Mouse (Mus musculus) CH12.LX (cell line): ENCODE measurements around the gene H2-Eb1. TPM values are rescaled to one million over a fixed set of nuclear protein-coding genes. Genes with fewer than 3 reads are reported as not detected.
A peak's percentile ranks its signal among the peaks of the same experiment; 100 is the strongest.

Source experiments
- DNase-seq: peaks from one replicate; pipeline ENCODE4 v3.0.0-alpha.2; 2013; ENCODE audit errors: extremely low read depth
- H3K27ac ChIP-seq: 2 replicates; pipeline ENCODE4 v1.5.1; 2012; ENCODE audit warnings: low read depth, mild to moderate bottlenecking, control low read depth, moderate library complexity; ENCODE audit not compliant: insufficient read depth
- H3K27me3 ChIP-seq: replicated peaks from 2 replicates; pipeline ENCODE3; 2012; ENCODE audit warnings: inconsistent platforms
- H3K36me3 ChIP-seq, 2 experiments: replicated peaks in 1 of 2; 2 replicates each; pipeline versions ENCODE3 to v1.6.1; 2012; ENCODE audit warnings: inconsistent platforms in 1 of 2, low read length in 1 of 2, mild to moderate bottlenecking in 1 of 2, mixed read lengths in 1 of 2, moderate library complexity in 1 of 2; ENCODE audit not compliant: control insufficient read depth in 1 of 2, insufficient read depth in 1 of 2
- H3K4me1 ChIP-seq, 2 experiments: 2 replicates each; pipeline ENCODE4 v1.6.1; 2012; ENCODE audit warnings: inconsistent platforms in 1 of 2, moderate library complexity in 1 of 2; ENCODE audit not compliant: insufficient read depth in 2 of 2, control insufficient read depth in 1 of 2
- H3K4me2 ChIP-seq: 2 replicates; pipeline ENCODE4 v1.6.1; 2012; ENCODE audit warnings: low read depth, mild to moderate bottlenecking, control low read depth; ENCODE audit not compliant: poor library complexity, insufficient read depth, severe bottlenecking
- H3K4me3 ChIP-seq, 3 experiments: fragments of 150-350 bp in 1 of 3; sonication (generic) in 1 of 3; replicated peaks in 1 of 3; 2 replicates each; pipeline versions ENCODE3 to v1.5.1; 2011 to 2012; ENCODE audit warnings: low read depth in 2 of 3, low read length in 2 of 3, mild to moderate bottlenecking in 2 of 3, moderate library complexity in 2 of 3, control low read depth in 1 of 3, improper control_type of control experiment in 1 of 3, inconsistent platforms in 1 of 3, mixed read lengths in 1 of 3; ENCODE audit not compliant: poor library complexity in 1 of 3
- H3K79me2 ChIP-seq: replicated peaks from 2 replicates; pipeline ENCODE4 v1.6.1; 2012; ENCODE audit warnings: mild to moderate bottlenecking, moderate library complexity; ENCODE audit not compliant: control insufficient read depth, poor library complexity, insufficient read depth, severe bottlenecking; ENCODE audit errors: extremely low read depth
- H3K9ac ChIP-seq: 2 replicates; pipeline ENCODE4 v1.6.1; 2012; ENCODE audit warnings: low read depth, mild to moderate bottlenecking, control low read depth, moderate library complexity; ENCODE audit not compliant: insufficient read depth
- H3K9me3 ChIP-seq: replicated peaks from 2 replicates; pipeline ENCODE3; 2012; ENCODE audit warnings: low read length, inconsistent platforms, mixed read lengths
- BHLHE40 ChIP-seq: IDR thresholded peaks from 2 replicates; pipeline ENCODE4 v1.6.1; 2011; ENCODE audit warnings: mild to moderate bottlenecking, low read depth, low read length, improper control_type of control experiment
- CHD1 ChIP-seq: IDR thresholded peaks from 2 replicates; pipeline ENCODE4 v1.6.1; 2012; ENCODE audit warnings: low read depth, low read length, improper control_type of control experiment, inconsistent platforms
- CHD2 ChIP-seq: IDR thresholded peaks from 2 replicates; pipeline ENCODE4 v1.6.1; 2011; ENCODE audit warnings: low read length, improper control_type of control experiment
- CTCF ChIP-seq, 2 experiments: IDR thresholded peaks in 1 of 2; conservative IDR thresholded peaks in 1 of 2; 2 replicates each; pipeline ENCODE4 v1.5.1; 2011 to 2012; ENCODE audit warnings: low read depth in 2 of 2, low read length in 2 of 2, improper control_type of control experiment in 1 of 2, inconsistent platforms in 1 of 2, mild to moderate bottlenecking in 1 of 2, moderate library complexity in 1 of 2
- EP300 ChIP-seq: IDR thresholded peaks from 2 replicates; pipeline ENCODE4 v1.6.1; 2011; ENCODE audit warnings: low read length, improper control_type of control experiment
- ETS1 ChIP-seq: conservative IDR thresholded peaks from 2 replicates; pipeline ENCODE4 v1.6.1; 2012; ENCODE audit warnings: low read depth, mild to moderate bottlenecking, inconsistent platforms, low read length, improper control_type of control experiment, moderate library complexity
- GABPA ChIP-seq: IDR thresholded peaks from 2 replicates; pipeline ENCODE4 v1.6.1; 2012; ENCODE audit warnings: low read depth, low read length, improper control_type of control experiment, inconsistent platforms; ENCODE audit not compliant: insufficient replicate concordance
- HCFC1 ChIP-seq: IDR thresholded peaks from 2 replicates; pipeline ENCODE4 v1.6.1; 2012; ENCODE audit warnings: low read depth, mild to moderate bottlenecking, inconsistent platforms, low read length, improper control_type of control experiment
- IRF4 ChIP-seq: IDR thresholded peaks from 2 replicates; pipeline ENCODE4 v1.6.1; 2014; ENCODE audit warnings: low read depth, mild to moderate bottlenecking, inconsistent platforms, low read length, improper control_type of control experiment
- JUND ChIP-seq: conservative IDR thresholded peaks from 2 replicates; pipeline ENCODE4 v1.6.1; 2011; ENCODE audit warnings: low read depth, low read length, improper control_type of control experiment
- KAT2A ChIP-seq: IDR thresholded peaks from 2 replicates; pipeline ENCODE4 v1.6.1; 2012; ENCODE audit warnings: low read length, improper control_type of control experiment, inconsistent platforms; ENCODE audit not compliant: insufficient replicate concordance
- MAFK ChIP-seq: IDR thresholded peaks from 2 replicates; pipeline ENCODE4 v1.6.1; 2011; ENCODE audit warnings: low read length, improper control_type of control experiment; ENCODE audit not compliant: insufficient replicate concordance
- MAX ChIP-seq: IDR thresholded peaks from 2 replicates; pipeline ENCODE4 v1.6.1; 2011; ENCODE audit warnings: low read length, improper control_type of control experiment
- MEF2A ChIP-seq: IDR thresholded peaks from 2 replicates; pipeline ENCODE4 v1.6.1; 2014; ENCODE audit warnings: low read depth, mild to moderate bottlenecking, inconsistent platforms, low read length, improper control_type of control experiment, borderline replicate concordance
- POLR2A ChIP-seq: IDR thresholded peaks from 2 replicates; pipeline ENCODE4 v1.6.1; 2011; ENCODE audit warnings: low read depth, mild to moderate bottlenecking, improper control_type of control experiment, low read length
- RCOR1 ChIP-seq: conservative IDR thresholded peaks from 2 replicates; pipeline ENCODE4 v1.6.1; 2012; ENCODE audit warnings: low read depth, mild to moderate bottlenecking, inconsistent platforms, low read length, improper control_type of control experiment
- SIN3A ChIP-seq: IDR thresholded peaks from 2 replicates; pipeline ENCODE4 v1.6.1; 2012; ENCODE audit warnings: low read length, improper control_type of control experiment, inconsistent platforms
- SMC3 ChIP-seq: IDR thresholded peaks from 2 replicates; pipeline ENCODE4 v1.6.1; 2011; ENCODE audit warnings: low read depth, low read length, improper control_type of control experiment
- TBP ChIP-seq: conservative IDR thresholded peaks from 2 replicates; pipeline ENCODE4 v1.6.1; 2011; ENCODE audit warnings: low read depth, low read length, improper control_type of control experiment
- TCF12 ChIP-seq: IDR thresholded peaks from 2 replicates; pipeline ENCODE4 v1.6.1; 2014; ENCODE audit warnings: low read depth, mild to moderate bottlenecking, inconsistent platforms, low read length, improper control_type of control experiment
- USF1 ChIP-seq: IDR thresholded peaks from 2 replicates; pipeline ENCODE4 v1.6.1; 2014; ENCODE audit warnings: low read depth, mild to moderate bottlenecking, inconsistent platforms, low read length, improper control_type of control experiment
- USF2 ChIP-seq: conservative IDR thresholded peaks from 2 replicates; pipeline ENCODE4 v1.6.1; 2011; ENCODE audit warnings: low read depth, low read length, improper control_type of control experiment
- ZKSCAN1 ChIP-seq: IDR thresholded peaks from 2 replicates; pipeline ENCODE4 v1.6.1; 2012; ENCODE audit warnings: low read depth, inconsistent platforms, low read length, improper control_type of control experiment, borderline replicate concordance
- ZMIZ1 ChIP-seq: IDR thresholded peaks from 2 replicates; pipeline ENCODE4 v1.6.1; 2012; ENCODE audit warnings: low read depth, mild to moderate bottlenecking, inconsistent platforms, low read length, improper control_type of control experiment
- ZNF384 ChIP-seq: IDR thresholded peaks from 2 replicates; pipeline ENCODE4 v1.6.1; 2012; ENCODE audit warnings: low read depth, low read length, improper control_type of control experiment, inconsistent platforms
- dilution Hi-C: fragments of 300-500 bp; cut with MboI; formaldehyde crosslinking; loops from 2 replicates; pipeline ENCODE4 v1.14.3; 2020; ENCODE audit warnings: low sequenced_read_pairs; ENCODE audit not compliant: extremely low pct_unique_long_range_greater_than_20kb, extremely low pct_ligation_motif_present
- in situ Hi-C: fragments of 300-500 bp; cut with MboI; formaldehyde crosslinking; loops from 3 replicates; pipeline ENCODE4 v1.14.3; 2019; ENCODE audit warnings: low sequenced_read_pairs, low pct_ligation_motif_present, low pct_unique_long_range_greater_than_20kb, mixed read lengths
- polyA plus RNA-seq: library from polyadenylated mRNA; unstranded; fragments of >175 nt; gene quantifications from 2 replicates; pipeline ENCODE4 v1.2.1, GENCODE M21; 2012; ENCODE audit warnings: low read depth; ENCODE audit not compliant: insufficient read length
- total RNA-seq, 2 experiments: library from RNA; depleted of rRNA; stranded (reverse); fragments of 300-350 nt in 1 of 2; fragments of >200 nt in 1 of 2; gene quantifications; 2 replicates each; pipeline ENCODE4 v1.2.3; 2012 to 2014

Gene H2-Eb1
- total and polyA plus RNA-seq, 3 experiments: 511 to 898 (median 629) TPM

GRCm38 (mm10) chr17:34288131-34288530 lies 17.5 kb upstream of the H2-Eb1 start:
- Histone ChIP-seq H3K27me3 (no peaks in the 10 kb centered on the region), H3K4me3 (peak overlapping the region in 2 of 3 experiments; percentile 16 to 18), H3K27ac (0 out of 2 replicates have a peak overlapping the region, but pooled peaks have one; percentile 9), H3K4me1 (peaks cover 7 to 35% of the 10 kb centered on the region in 2 experiments; a peak in 3 of 4 replicates), H3K79me2 (peaks cover 4% of the 10 kb centered on the region; the same call in 1 of the 2 replicates), H3K9ac (no peak overlapping the region), H3K4me2 (peak overlapping the region; percentile 85), H3K36me3 (peaks cover 10 to 35% of the 10 kb centered on the region in 2 experiments), H3K9me3 (peaks cover 6% of the 10 kb centered on the region)
- TF ChIP-seq TCF12 (no peak), EP300 (no peak), BHLHE40 (no peak), GABPA (no peak), TBP (no peak)
- dilution Hi-C loops (no loop called here), in situ Hi-C loops (no loop called here)
- DNase-seq: no peak

- H3K27me3 ChIP-seq: no peaks in the 10 kb centered on the region
- H3K79me2 ChIP-seq: peaks cover 17% of the 10 kb centered on the region
- dilution Hi-C loops (no loop called here), in situ Hi-C loops (no loop called here)
- DNase-seq: peak; percentile 92
- H3K36me3 ChIP-seq: peaks cover 4 to 14% of the 10 kb centered on the region in 2 experiments
- H3K27ac ChIP-seq: no peak overlapping the region
- TF ChIP-seq JUND: no peak
- TF ChIP-seq POLR2A: 0 out of 2 replicates have a peak, but pooled peaks have one; percentile 30
- no peak for TF ChIP-seq USF2
- TF ChIP-seq SMC3: no peak
- peak; percentile 96 for TF ChIP-seq CHD2
- TF ChIP-seq MEF2A: no peak
- TF ChIP-seq MAFK: no peak
- TF ChIP-seq ZMIZ1: no peak
- no peak for TF ChIP-seq USF1
- no peak for TF ChIP-seq IRF4
- H3K9ac ChIP-seq: no peak overlapping the region
- no peak overlapping the region for H3K4me3 ChIP-seq
- H3K9me3 ChIP-seq: peaks cover 6% of the 10 kb centered on the region
- H3K4me2 ChIP-seq: no peak overlapping the region
- H3K4me1 ChIP-seq: peaks cover 14 to 41% of the 10 kb centered on the region in 2 experiments; a peak in 3 of 4 replicates
Measured at GRCm38 (mm10) chr17:34291609-34292008, 14.1 kb upstream of the H2-Eb1 start.

GRCm38 (mm10) chr17:34292570-34292969 lies 13.1 kb upstream of the H2-Eb1 start:
- Histone ChIP-seq H3K4me1 (peaks cover 17 to 50% of the 10 kb centered on the region in 2 experiments), H3K36me3 (peaks cover 4 to 14% of the 10 kb centered on the region in 2 experiments), H3K27me3 (no peaks in the 10 kb centered on the region), H3K4me2 (no peak overlapping the region), H3K9me3 (peaks cover 6% of the 10 kb centered on the region), H3K79me2 (peaks cover 15% of the 10 kb centered on the region), H3K27ac (no peak overlapping the region), H3K9ac (no peak overlapping the region), H3K4me3 (no peak overlapping the region)
- in situ Hi-C loops: no loop called here
- no peak for TF ChIP-seq MEF2A
- TF ChIP-seq HCFC1: no peak
- no peak for TF ChIP-seq BHLHE40
- TF ChIP-seq CHD1: no peak
- no peak for TF ChIP-seq SIN3A
- no peak for TF ChIP-seq IRF4
- TF ChIP-seq CTCF (conservative IDR thresholded peaks at IDR 0.05 in 1 of 2, IDR thresholded peaks at IDR 0.05 in 1 of 2; ENCODE audit: low read depth in 2 of 2, low read length in 2 of 2): no peak
- no peak for TF ChIP-seq MAX
- TF ChIP-seq KAT2A: no peak
- no peak for TF ChIP-seq GABPA
- TF ChIP-seq ZMIZ1: no peak
- no peak for TF ChIP-seq TCF12
- TF ChIP-seq ZKSCAN1: no peak
- TF ChIP-seq RCOR1: no peak
- no peak for TF ChIP-seq SMC3
- no peak for TF ChIP-seq JUND
- TF ChIP-seq ETS1: no peak
- no peak for TF ChIP-seq ZNF384
- dilution Hi-C loops: no loop called here
- DNase-seq: no peak
